Mouse (Mus musculus) ES-Bruce4 (cell line): ENCODE data around the gene Ssbp2. TPM values are rescaled to one million over a fixed set of nuclear protein-coding genes. Genes with fewer than 3 reads are reported as not detected.

Experiments used
- H3K27ac ChIP-seq: 2 replicates; pipeline ENCODE4 v1.5.1; 2012; ENCODE audit warnings: low read length, inconsistent platforms; ENCODE audit not compliant: insufficient read depth
- H3K27me3 ChIP-seq: 2 replicates; pipeline ENCODE4 v1.6.1; 2012; ENCODE audit warnings: mild to moderate bottlenecking, low read length, inconsistent platforms; ENCODE audit not compliant: control insufficient read depth, poor library complexity, insufficient read depth, severe bottlenecking
- H3K36me3 ChIP-seq: 2 replicates; pipeline ENCODE4 v1.6.1; 2012; ENCODE audit warnings: inconsistent platforms, mild to moderate bottlenecking, low read length, moderate library complexity; ENCODE audit not compliant: control insufficient read depth, poor library complexity, insufficient read depth, severe bottlenecking
- H3K4me1 ChIP-seq: one replicate; pipeline ENCODE4 v1.8.1; 2011; ENCODE audit warnings: low read length; ENCODE audit not compliant: control insufficient read depth, insufficient read depth
- H3K4me3 ChIP-seq: 2 replicates; pipeline ENCODE4 v1.5.1; 2011; ENCODE audit warnings: low read depth, mild to moderate bottlenecking, low read length
- H3K9ac ChIP-seq: 2 replicates; pipeline ENCODE4 v1.6.1; 2012; ENCODE audit warnings: low read depth, mild to moderate bottlenecking, inconsistent platforms; ENCODE audit not compliant: poor library complexity, severe bottlenecking
- H3K9me3 ChIP-seq: replicated peaks from 2 replicates; pipeline ENCODE4 v1.6.1; 2012; ENCODE audit warnings: mild to moderate bottlenecking, low read length, inconsistent platforms; ENCODE audit not compliant: control insufficient read depth, poor library complexity, insufficient read depth, severe bottlenecking
- CTCF ChIP-seq: IDR thresholded peaks from one replicate; pipeline ENCODE4 v1.8.1; 2011; ENCODE audit warnings: low read depth, low read length
- EP300 ChIP-seq: IDR thresholded peaks from 2 replicates; pipeline ENCODE4 v1.6.1; 2011; ENCODE audit warnings: low read depth, low read length; ENCODE audit not compliant: insufficient read depth
- POLR2A ChIP-seq: IDR thresholded peaks from one replicate; pipeline ENCODE4 v1.8.1; 2011; ENCODE audit warnings: low read length; ENCODE audit not compliant: insufficient read depth
- polyA plus RNA-seq: library from polyadenylated mRNA; stranded (reverse); fragments of >200 nt; gene quantifications from 2 replicates; pipeline ENCODE4 v1.2.4, GENCODE M21; 2011; ENCODE audit warnings: low read depth; ENCODE audit not compliant: missing spikeins, insufficient read depth, insufficient read length

Ssbp2 gene
- polyA plus RNA-seq, 1 experiment: 5.5 TPM

- Histone ChIP-seq H3K27ac (no peak overlapping the region), H3K9me3 (0 out of 2 replicates have a peak, but pooled peaks cover 2% of the 10 kb centered on the region), H3K27me3 (no peaks in the 10 kb centered on the region), H3K4me1 (no peaks in the 10 kb centered on the region), H3K9ac (no peak overlapping the region), H3K36me3 (no peaks in the 10 kb centered on the region), H3K4me3 (no peak overlapping the region)
- TF ChIP-seq POLR2A: no peak
- TF ChIP-seq CTCF: no peak
- TF ChIP-seq EP300: no peak
These were observed 8.5 kb upstream of the Ssbp2 start for GRCm38 (mm10) chr13:91451405-91452166.

DNA sequence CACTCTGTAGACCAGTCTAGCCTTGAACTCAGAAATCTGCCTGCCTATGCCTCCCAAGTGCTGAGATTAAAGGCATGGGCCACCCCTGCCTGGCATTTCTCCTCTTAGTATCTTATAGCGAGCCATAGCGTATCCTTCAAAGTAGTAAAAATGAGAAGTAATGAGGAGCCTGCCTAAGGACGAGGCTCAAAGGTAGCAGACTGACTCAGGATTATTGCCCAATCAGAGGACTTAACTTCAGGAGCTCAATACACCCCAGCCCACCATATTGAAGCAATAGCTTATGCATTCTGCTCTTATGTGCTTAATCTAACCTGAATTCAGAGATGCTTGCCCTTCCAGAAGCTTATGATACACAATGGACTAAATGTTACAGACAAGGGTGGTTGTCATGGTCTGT lies 7.8 kb upstream of the Ssbp2 start:
- TF ChIP-seq CTCF: no peak
- no peak for TF ChIP-seq POLR2A
- no peak for TF ChIP-seq EP300
- Histone ChIP-seq H3K36me3 (no peaks in the 10 kb centered on the region), H3K9ac (no peak overlapping the region), H3K4me3 (no peak overlapping the region), H3K27me3 (no peaks in the 10 kb centered on the region), H3K4me1 (no peaks in the 10 kb centered on the region), H3K9me3 (0 out of 2 replicates have a peak, but pooled peaks cover 2% of the 10 kb centered on the region), H3K27ac (no peak overlapping the region)

DNA sequence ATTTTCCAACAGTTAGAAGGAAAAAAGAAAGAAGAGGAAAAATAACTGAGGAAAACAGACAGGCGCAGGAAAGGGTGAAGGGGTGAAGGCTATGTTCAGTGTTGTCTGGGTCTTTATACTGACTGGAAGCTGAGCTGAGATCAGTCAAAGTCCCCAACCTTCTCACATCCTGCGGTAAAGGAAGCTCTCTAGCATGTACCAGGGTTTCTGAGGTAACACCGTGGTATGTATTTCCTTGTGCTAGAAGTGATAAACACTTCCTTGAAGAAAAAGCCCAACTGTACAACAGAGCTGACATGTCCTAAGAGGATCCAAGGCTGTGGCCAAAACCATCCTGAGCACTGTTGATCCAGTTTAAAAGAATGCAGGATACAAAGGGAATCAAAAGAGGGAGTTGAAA lies 6.8 kb upstream of the Ssbp2 start:
- Histone ChIP-seq H3K27ac (no peak overlapping the region), H3K4me1 (no peaks in the 10 kb centered on the region), H3K4me3 (no peak overlapping the region), H3K36me3 (no peaks in the 10 kb centered on the region), H3K27me3 (no peaks in the 10 kb centered on the region), H3K9ac (no peak overlapping the region), H3K9me3 (no peaks in the 10 kb centered on the region)
- no peak for TF ChIP-seq EP300
- no peak for TF ChIP-seq CTCF
- no peak for TF ChIP-seq POLR2A

DNA sequence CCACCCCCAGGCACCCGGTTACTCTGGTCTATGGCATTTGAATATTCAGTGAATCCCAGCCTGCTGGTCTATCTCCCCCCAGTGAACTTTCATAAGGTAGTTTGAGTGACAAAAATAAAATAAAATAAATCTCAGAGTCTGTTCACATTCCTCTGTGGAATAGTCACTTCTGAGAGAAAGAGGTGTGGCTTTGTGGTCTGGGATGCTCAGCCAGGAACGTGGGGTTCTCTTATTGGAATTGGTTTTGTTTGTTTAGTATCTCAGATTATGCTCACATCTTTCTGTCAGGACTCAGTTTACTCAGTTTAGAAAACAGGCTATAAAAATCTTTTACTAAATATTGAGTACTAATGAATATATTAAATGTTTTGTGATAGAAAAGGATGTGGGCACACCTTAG lies 4.0 kb upstream of the Ssbp2 start:
- no peak for TF ChIP-seq EP300
- TF ChIP-seq POLR2A: no peak
- no peak for TF ChIP-seq CTCF
- Histone ChIP-seq H3K27ac (no peak overlapping the region), H3K4me3 (no peak overlapping the region), H3K27me3 (no peaks in the 10 kb centered on the region), H3K4me1 (no peaks in the 10 kb centered on the region), H3K36me3 (no peaks in the 10 kb centered on the region), H3K9me3 (no peaks in the 10 kb centered on the region), H3K9ac (no peak overlapping the region)

DNA sequence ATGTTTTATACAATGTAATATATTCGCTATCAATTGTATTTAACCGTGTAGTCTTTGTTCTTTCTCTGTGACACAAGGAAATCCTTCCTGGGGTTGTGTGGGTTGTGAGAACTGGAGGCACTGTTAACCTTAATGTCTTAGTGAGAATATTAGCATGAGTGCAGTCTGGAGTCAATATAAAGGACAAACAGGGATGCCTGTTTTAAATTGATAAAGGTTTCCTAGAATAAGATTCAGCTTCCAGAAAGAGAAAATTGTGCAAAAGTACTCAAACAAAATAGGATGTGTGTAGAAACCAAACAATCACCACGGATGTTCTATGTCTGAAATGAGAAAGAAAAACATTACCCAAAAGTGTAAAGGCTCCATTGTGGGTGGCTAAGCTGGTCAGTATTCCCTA lies 3.3 kb upstream of the Ssbp2 start:
- H3K27me3 ChIP-seq: no peaks in the 10 kb centered on the region
- H3K27ac ChIP-seq: no peak overlapping the region
- TF ChIP-seq POLR2A: no peak
- no peak for TF ChIP-seq EP300
- TF ChIP-seq CTCF: no peak
- H3K9me3 ChIP-seq: no peaks in the 10 kb centered on the region
- H3K36me3 ChIP-seq: no peaks in the 10 kb centered on the region
- no peaks in the 10 kb centered on the region for H3K4me1 ChIP-seq
- no peak overlapping the region for H3K9ac ChIP-seq
- H3K4me3 ChIP-seq: no peak overlapping the region

- Histone ChIP-seq H3K9me3 (no peaks in the 10 kb centered on the region), H3K4me1 (no peaks in the 10 kb centered on the region), H3K9ac (no peak overlapping the region), H3K36me3 (no peaks in the 10 kb centered on the region), H3K27me3 (peaks cover 5% of the 10 kb centered on the region), H3K4me3 (no peak overlapping the region), H3K27ac (no peak overlapping the region)
- TF ChIP-seq CTCF (no peak), EP300 (no peak), POLR2A (no peak)
These were observed 2.1 kb upstream of the Ssbp2 start for GRCm38 (mm10) chr13:91457974-91458373.
